Mouse (Mus musculus) embryonic facial prominence, embryonic 15.5 days (tissue): ENCODE data around the gene Hltf. TPM values are rescaled to one million over a fixed set of nuclear protein-coding genes. Genes with fewer than 3 reads are reported as not detected.

Experiments used
- ATAC-seq: fragments of 200-750 bp; cut with Nextera tagmentation; 2 replicates; pipeline ENCODE4 v1.8.0; 2017; ENCODE audit warnings: low read depth, moderate TSS enrichment; ENCODE audit not compliant: insufficient number of reproducible peaks, low FRiP score, low TSS enrichment
- H3K27ac ChIP-seq: fragments of 300-500 bp; sonication (generic); replicated peaks from 2 replicates; pipeline ENCODE4 v1.5.1; 2015; ENCODE audit warnings: mild to moderate bottlenecking, inconsistent platforms
- H3K27me3 ChIP-seq: fragments of 300-500 bp; sonication (generic); 2 replicates; pipeline ENCODE4 v1.6.1; 2015; ENCODE audit warnings: inconsistent platforms
- H3K36me3 ChIP-seq: fragments of 300-500 bp; sonication (generic); 2 replicates; pipeline ENCODE4 v1.6.1; 2015; ENCODE audit warnings: mild to moderate bottlenecking, inconsistent platforms
- H3K4me1 ChIP-seq: fragments of 300-500 bp; sonication (generic); 2 replicates; pipeline ENCODE4 v1.6.1; 2015; ENCODE audit warnings: inconsistent platforms
- H3K4me2 ChIP-seq: fragments of 300-500 bp; sonication (generic); replicated peaks from 2 replicates; pipeline ENCODE4 v1.6.1; 2015; ENCODE audit warnings: mild to moderate bottlenecking, inconsistent platforms
- H3K4me3 ChIP-seq: fragments of 300-500 bp; sonication (generic); replicated peaks from 2 replicates; pipeline ENCODE4 v1.5.1; 2015; ENCODE audit warnings: mild to moderate bottlenecking, inconsistent platforms
- H3K9ac ChIP-seq: fragments of 300-500 bp; sonication (generic); 2 replicates; pipeline ENCODE4 v1.6.1; 2015; ENCODE audit warnings: inconsistent platforms
- H3K9me3 ChIP-seq: fragments of 300-500 bp; sonication (generic); replicated peaks from 2 replicates; pipeline ENCODE4 v1.6.1; 2016; ENCODE audit warnings: inconsistent platforms
- WGBS: fragments of 180-500 bp; shearing (Covaris S2); methylation state at CpG from one replicate; pipeline ENCODE4 v1.1.7; 2015; 5-methylcytosine and 5-hydroxymethylcytosine counted together
- polyA plus RNA-seq: library from polyadenylated mRNA; unstranded; fragments of >200 nt; fragmentation: Nextera tagmentation; extraction: Ambion mirVana; gene quantifications from 2 replicates; pipeline ENCODE4 v1.2.1, GENCODE M21; 2015

Gene Hltf
- polyA plus RNA-seq, 1 experiment from 2014 or later: 16.3 TPM

DNA sequence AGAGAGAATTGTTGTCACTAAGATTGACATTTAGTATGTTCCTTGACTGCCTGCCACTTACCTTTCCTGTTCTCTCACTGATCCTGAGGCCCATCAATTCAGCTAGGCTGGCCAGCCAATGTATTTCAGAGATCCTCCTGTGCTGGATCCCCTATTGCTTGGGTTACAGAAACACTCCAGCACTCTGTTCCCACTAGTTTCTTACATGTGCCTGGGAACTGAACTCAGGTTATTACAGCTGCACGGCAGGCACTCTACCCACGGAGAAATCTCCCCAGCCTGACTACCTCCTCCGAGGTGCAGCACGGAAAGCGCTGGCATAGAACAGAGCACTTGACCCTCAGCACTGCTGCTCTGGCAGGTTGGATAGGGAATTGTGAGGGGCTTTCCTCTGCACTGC is 90.0 kb downstream of the Hltf start:
- ATAC-seq: no peak
- Histone ChIP-seq H3K9ac (no peak overlapping the region), H3K4me2 (no peak overlapping the region), H3K27ac (no peak overlapping the region), H3K9me3 (no peaks in the 10 kb centered on the region), H3K4me1 (no peaks in the 10 kb centered on the region), H3K36me3 (0 out of 2 replicates have a peak, but pooled peaks cover 6% of the 10 kb centered on the region), H3K27me3 (no peaks in the 10 kb centered on the region), H3K4me3 (no peak overlapping the region)
- 69% methylated on average over 5 of the region's 5 CpGs for WGBS

DNA sequence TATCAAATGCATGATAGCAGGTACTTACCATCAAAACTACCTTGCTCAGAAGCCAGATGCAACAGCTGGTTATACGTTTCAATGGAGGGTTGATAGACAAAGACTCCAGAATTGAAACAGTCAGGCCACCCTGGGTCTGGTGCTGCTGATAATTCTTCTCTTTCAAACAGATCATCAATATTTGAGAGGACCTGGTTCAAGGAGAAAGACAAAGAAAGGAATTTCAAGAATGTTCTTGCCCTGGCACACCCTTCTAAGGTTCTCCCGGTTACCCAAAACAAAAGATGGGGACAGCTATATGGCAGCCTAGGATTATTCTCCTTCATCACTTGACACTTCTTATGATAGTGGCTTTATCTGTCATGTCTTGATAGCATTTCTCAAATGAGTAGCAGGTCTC is 92.9 kb downstream of the Hltf start:
- WGBS: 75% methylated on average over 2 of the region's 2 CpGs
- Histone ChIP-seq H3K4me1 (0 out of 2 replicates have a peak, but pooled peaks cover 3% of the 10 kb centered on the region), H3K27me3 (no peaks in the 10 kb centered on the region), H3K9me3 (no peaks in the 10 kb centered on the region), H3K4me2 (no peak overlapping the region), H3K9ac (no peak overlapping the region), H3K4me3 (no peak overlapping the region), H3K36me3 (0 out of 2 replicates have a peak, but pooled peaks cover 6% of the 10 kb centered on the region), H3K27ac (no peak overlapping the region)
- no peak for ATAC-seq

DNA sequence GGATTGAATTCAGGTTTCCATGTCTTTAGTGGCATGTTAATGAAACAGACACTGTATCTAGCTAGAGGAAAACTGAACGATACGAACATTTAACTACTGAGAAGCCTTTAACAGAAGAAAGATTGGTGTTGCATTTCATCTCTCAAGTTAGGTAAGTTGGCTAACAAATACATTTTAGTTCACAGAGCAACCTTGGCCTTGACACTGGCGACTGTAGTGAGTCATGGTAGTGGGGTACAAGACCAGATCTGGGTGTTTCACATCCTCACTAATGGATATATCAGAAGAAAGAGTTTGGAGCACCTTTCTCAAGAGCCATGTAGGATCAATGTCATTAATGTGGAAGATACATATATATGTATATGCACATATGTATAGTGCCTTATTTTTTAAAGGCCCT is 94.0 kb downstream of the Hltf start:
- 90% methylated on average over 3 of the region's 3 CpGs for WGBS
- H3K36me3 ChIP-seq: 0 out of 2 replicates have a peak, but pooled peaks cover 6% of the 10 kb centered on the region
- no peak overlapping the region for H3K27ac ChIP-seq
- H3K4me2 ChIP-seq: no peak overlapping the region
- no peaks in the 10 kb centered on the region for H3K27me3 ChIP-seq
- H3K9ac ChIP-seq: no peak overlapping the region
- no peak for ATAC-seq
- no peak overlapping the region for H3K4me3 ChIP-seq
- H3K4me1 ChIP-seq: 0 out of 2 replicates have a peak, but pooled peaks cover 3% of the 10 kb centered on the region
- no peaks in the 10 kb centered on the region for H3K9me3 ChIP-seq

DNA sequence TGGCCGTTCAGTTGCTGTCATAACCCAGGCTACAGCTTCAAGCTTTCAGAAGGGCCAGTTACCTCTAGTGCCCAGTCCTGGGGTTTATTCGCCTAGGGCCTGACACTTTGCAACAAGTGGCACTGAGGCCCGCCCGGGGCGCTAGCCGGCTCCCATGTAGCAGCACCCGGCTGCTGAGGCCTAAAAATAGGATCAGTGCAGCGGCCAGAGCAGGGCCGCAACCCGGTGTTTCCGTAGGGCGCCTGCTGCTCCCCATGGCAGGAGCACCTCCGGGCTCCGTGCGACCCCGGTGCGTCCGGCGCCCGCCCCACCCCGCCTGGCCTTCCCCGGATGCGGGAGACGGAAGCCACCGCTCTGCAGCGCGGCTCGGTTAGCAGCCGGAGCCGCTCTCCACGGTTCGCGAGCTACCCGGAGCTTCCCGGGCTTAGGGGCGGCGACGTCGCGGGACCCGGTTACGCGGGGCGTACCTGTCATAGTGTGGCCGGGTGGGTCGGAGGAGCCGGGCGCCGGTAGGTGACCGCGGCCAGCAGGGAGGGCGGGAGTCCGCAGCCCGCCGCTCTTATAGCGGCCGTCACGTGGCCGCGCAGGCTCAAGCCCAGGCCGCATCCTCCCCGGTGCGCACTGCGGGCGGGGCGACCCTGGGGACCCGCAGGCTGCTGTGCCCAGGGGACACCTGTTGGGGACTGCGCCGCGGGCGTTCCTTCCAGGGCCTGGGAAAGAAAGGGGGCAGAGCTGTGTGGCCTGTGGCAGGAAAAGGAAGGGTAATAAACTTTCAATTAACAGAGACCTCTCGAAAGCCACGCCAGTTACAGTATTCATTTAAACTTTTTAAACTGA is 97.1 kb downstream of the Hltf start, which contains the start of gene Gyg:
TSS of gene Gyg (minus strand) at position 787 of the 837 bp plus-strand sequence.
- 0 out of 2 replicates have a peak, but pooled peaks cover 3% of the 10 kb centered on the region for H3K4me1 ChIP-seq
- peak within 1 kb of the TSS; percentile 61 for H3K9ac ChIP-seq
- no peaks in the 10 kb centered on the region for H3K36me3 ChIP-seq
- 0 out of 2 replicates have a peak within 1 kb of the TSS, but pooled peaks have one; percentile 9 for H3K27ac ChIP-seq
- peak within 1 kb of the TSS; percentile 81 for H3K4me2 ChIP-seq
- ATAC-seq: peak; percentile 91
- H3K4me3 ChIP-seq: peak within 1 kb of the TSS; percentile 67
- H3K27me3 ChIP-seq: no peaks in the 10 kb centered on the region
- 0 out of 2 replicates have a peak, but pooled peaks cover 5% of the 10 kb centered on the region for H3K9me3 ChIP-seq
- WGBS: 1% methylated on average over 72 of the region's 73 CpGs

DNA sequence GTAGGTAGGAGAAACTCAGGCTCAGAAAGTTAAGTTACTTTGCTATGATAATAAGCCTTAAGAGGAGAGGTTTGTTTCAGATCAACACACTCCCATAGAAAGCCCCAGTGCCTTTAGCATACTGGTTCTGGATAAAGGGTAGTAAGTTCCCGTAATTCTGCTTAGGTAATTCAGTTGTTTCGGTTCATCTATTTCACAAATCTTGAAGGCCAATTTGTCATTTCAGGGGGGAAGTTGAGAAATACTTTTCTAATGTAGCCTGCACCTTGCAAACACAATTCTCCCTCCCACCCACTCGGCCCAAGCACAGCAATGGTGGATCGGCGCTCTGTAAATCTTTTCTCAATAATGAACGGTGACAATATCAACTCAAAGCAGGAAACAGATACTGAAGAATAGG is 97.9 kb downstream of the Hltf start:
- Histone ChIP-seq H3K9me3 (0 out of 2 replicates have a peak, but pooled peaks cover 5% of the 10 kb centered on the region), H3K4me2 (peak overlapping the region; percentile 81; the same call in 1 of the 2 replicates), H3K27ac (no peak overlapping the region), H3K4me1 (0 out of 2 replicates have a peak, but pooled peaks cover 3% of the 10 kb centered on the region), H3K27me3 (no peaks in the 10 kb centered on the region), H3K36me3 (no peaks in the 10 kb centered on the region), H3K9ac (no peak overlapping the region), H3K4me3 (peak overlapping the region; percentile 67)
- 79% methylated on average over 6 of the region's 6 CpGs for WGBS
- ATAC-seq: no peak

DNA sequence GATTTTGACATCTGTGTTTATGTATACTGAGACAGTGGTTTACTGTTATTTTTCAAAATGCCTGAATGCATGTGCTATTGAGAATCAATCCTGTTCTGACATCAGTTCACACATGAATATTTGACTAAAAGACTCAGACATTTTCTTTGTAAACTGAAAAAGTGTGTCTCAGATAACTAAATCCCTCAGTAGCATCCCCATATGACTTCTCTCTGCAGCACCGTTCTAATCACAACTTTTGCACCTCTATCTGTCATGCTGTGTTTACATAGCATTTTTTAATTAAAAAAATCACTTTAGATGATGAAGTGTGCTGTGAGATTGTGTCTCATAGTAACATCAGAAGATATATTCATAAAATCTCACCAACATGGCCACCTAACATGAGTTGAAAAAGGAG is 109.9 kb downstream of the Hltf start:
- Histone ChIP-seq H3K9me3 (no peaks in the 10 kb centered on the region), H3K36me3 (no peaks in the 10 kb centered on the region), H3K4me1 (no peaks in the 10 kb centered on the region), H3K27ac (no peak overlapping the region), H3K27me3 (no peaks in the 10 kb centered on the region), H3K4me2 (no peak overlapping the region), H3K9ac (no peak overlapping the region), H3K4me3 (no peak overlapping the region)
- WGBS: 79% methylated on average over 1 of the region's 1 CpGs
- no peak for ATAC-seq

Other genes with a start within 250 kb of the Hltf start
- gene Cp, start 100.8 kb upstream of the Hltf start, polyA plus RNA-seq: 3.6 and 4.7 TPM in 2 replicates
- 8.2 and 8.9 TPM in 2 replicates for gene Hps3, start 22.5 kb upstream of the Hltf start, polyA plus RNA-seq
- gene Gyg, start 97.5 kb downstream of the Hltf start, polyA plus RNA-seq: 39.1 and 41.8 TPM in 2 replicates
- 212 and 243 TPM in 2 replicates for gene Cpa3, start 184.4 kb downstream of the Hltf start, polyA plus RNA-seq
- 0.33 and 0.34 TPM in 2 replicates for gene Cpb1, start 217.9 kb downstream of the Hltf start, polyA plus RNA-seq